Mouse (Mus musculus): Measurements from ENCODE around the gene Plcb1. TPM values are rescaled to one million over a fixed set of nuclear protein-coding genes. Genes with fewer than 3 reads are reported as not detected.

Gene Plcb1
- polyA plus RNA-seq, 1 experiment from 2014 or later, result 11.8 TPM

GRCm38 (mm10) chr2:134827778-134828487 is 42.1 kb downstream of the Plcb1 start:
- Histone ChIP-seq H3K9ac (ENCODE audit: low read length) (no peak overlapping the region), H3K4me3 (ENCODE audit: low read length) (no peak overlapping the region), H3K27me3 (ENCODE audit: control insufficient read depth, insufficient read depth, low read depth, low read length) (no peaks in the 10 kb centered on the region), H3K4me1 (replicated peaks; ENCODE audit: control insufficient read depth, insufficient read depth, low read length) (peaks cover 15% of the 10 kb centered on the region), H3K9me3 (ENCODE audit: control insufficient read depth, low read length) (no peaks in the 10 kb centered on the region), H3K4me2 (ENCODE audit: low read depth, low read length) (no peak overlapping the region), H3K36me3 (ENCODE audit: control insufficient read depth, insufficient read depth, low read length) (no peaks in the 10 kb centered on the region), H3K27ac (ENCODE audit: low read length) (no peak overlapping the region)
- ATAC-seq (ENCODE audit: low read depth), result no peak
- WGBS, result 79% methylated on average over 3 of the region's 3 CpGs

- Histone ChIP-seq H3K4me2 (ENCODE audit: low read depth, low read length) (no peak overlapping the region), H3K4me3 (ENCODE audit: low read length) (no peak overlapping the region), H3K36me3 (ENCODE audit: control insufficient read depth, insufficient read depth, low read length) (no peaks in the 10 kb centered on the region), H3K9ac (ENCODE audit: low read length) (no peak overlapping the region), H3K27me3 (ENCODE audit: control insufficient read depth, insufficient read depth, low read depth, low read length) (no peaks in the 10 kb centered on the region), H3K4me1 (replicated peaks; ENCODE audit: control insufficient read depth, insufficient read depth, low read length) (no peaks in the 10 kb centered on the region), H3K9me3 (ENCODE audit: control insufficient read depth, low read length) (no peaks in the 10 kb centered on the region), H3K27ac (ENCODE audit: low read length) (no peak overlapping the region)
- ATAC-seq (ENCODE audit: low read depth), result no peak
- WGBS, result 91% methylated on average over 7 of the region's 7 CpGs
Measured at GRCm38 (mm10) chr2:134831861-134832260, 46.0 kb downstream of the Plcb1 start.

GRCm38 (mm10) chr2:134836097-134836496 is 50.2 kb downstream of the Plcb1 start:
- Histone ChIP-seq H3K27me3 (ENCODE audit: control insufficient read depth, insufficient read depth, low read depth, low read length) (no peaks in the 10 kb centered on the region), H3K4me2 (ENCODE audit: low read depth, low read length) (no peak overlapping the region), H3K27ac (ENCODE audit: low read length) (no peak overlapping the region), H3K4me3 (ENCODE audit: low read length) (no peak overlapping the region), H3K9me3 (ENCODE audit: control insufficient read depth, low read length) (no peaks in the 10 kb centered on the region), H3K4me1 (replicated peaks; ENCODE audit: control insufficient read depth, insufficient read depth, low read length) (no peaks in the 10 kb centered on the region), H3K9ac (ENCODE audit: low read length) (no peak overlapping the region), H3K36me3 (ENCODE audit: control insufficient read depth, insufficient read depth, low read length) (no peaks in the 10 kb centered on the region)
- WGBS, result 96% methylated on average over 1 of the region's 1 CpGs
- ATAC-seq (ENCODE audit: low read depth), result no peak

GRCm38 (mm10) chr2:134838185-134838584 is 52.3 kb downstream of the Plcb1 start:
- no peaks in the 10 kb centered on the region for H3K4me1 ChIP-seq (replicated peaks; ENCODE audit: control insufficient read depth, insufficient read depth, low read length)
- no peaks in the 10 kb centered on the region for H3K36me3 ChIP-seq (ENCODE audit: control insufficient read depth, insufficient read depth, low read length)
- H3K27me3 ChIP-seq (ENCODE audit: control insufficient read depth, insufficient read depth, low read depth, low read length), result no peaks in the 10 kb centered on the region
- no peak overlapping the region for H3K4me3 ChIP-seq (ENCODE audit: low read length)
- no peak overlapping the region for H3K4me2 ChIP-seq (ENCODE audit: low read depth, low read length)
- H3K9me3 ChIP-seq (ENCODE audit: control insufficient read depth, low read length), result no peaks in the 10 kb centered on the region
- H3K9ac ChIP-seq (ENCODE audit: low read length), result no peak overlapping the region
- WGBS, result 74% methylated on average over 1 of the region's 1 CpGs
- no peak overlapping the region for H3K27ac ChIP-seq (ENCODE audit: low read length)
- ATAC-seq (ENCODE audit: low read depth), result no peak

- Histone ChIP-seq H3K4me2 (ENCODE audit: low read depth, low read length) (no peak overlapping the region), H3K4me1 (replicated peaks; ENCODE audit: control insufficient read depth, insufficient read depth, low read length) (no peaks in the 10 kb centered on the region), H3K4me3 (ENCODE audit: low read length) (no peak overlapping the region), H3K36me3 (ENCODE audit: control insufficient read depth, insufficient read depth, low read length) (no peaks in the 10 kb centered on the region), H3K27me3 (ENCODE audit: control insufficient read depth, insufficient read depth, low read depth, low read length) (no peaks in the 10 kb centered on the region), H3K9ac (ENCODE audit: low read length) (no peak overlapping the region), H3K9me3 (ENCODE audit: control insufficient read depth, low read length) (no peaks in the 10 kb centered on the region), H3K27ac (ENCODE audit: low read length) (no peak overlapping the region)
- no peak for ATAC-seq (ENCODE audit: low read depth)
- 81% methylated on average over 1 of the region's 1 CpGs for WGBS
Measured at GRCm38 (mm10) chr2:134838888-134839287, 53.0 kb downstream of the Plcb1 start.

GRCm38 (mm10) chr2:134842883-134843282 is 57.0 kb downstream of the Plcb1 start:
- H3K27ac ChIP-seq (ENCODE audit: low read length), result no peak overlapping the region
- no peak overlapping the region for H3K4me2 ChIP-seq (ENCODE audit: low read depth, low read length)
- no peak for ATAC-seq (ENCODE audit: low read depth)
- H3K4me3 ChIP-seq (ENCODE audit: low read length), result no peak overlapping the region
- H3K9me3 ChIP-seq (ENCODE audit: control insufficient read depth, low read length), result no peaks in the 10 kb centered on the region
- no peaks in the 10 kb centered on the region for H3K36me3 ChIP-seq (ENCODE audit: control insufficient read depth, insufficient read depth, low read length)
- 70% methylated on average over 4 of the region's 4 CpGs for WGBS
- H3K4me1 ChIP-seq (replicated peaks; ENCODE audit: control insufficient read depth, insufficient read depth, low read length), result peaks cover 3% of the 10 kb centered on the region; the same call in 1 of the 2 replicates
- H3K9ac ChIP-seq (ENCODE audit: low read length), result no peak overlapping the region
- H3K27me3 ChIP-seq (ENCODE audit: control insufficient read depth, insufficient read depth, low read depth, low read length), result no peaks in the 10 kb centered on the region

GRCm38 (mm10) chr2:134844391-134845238 is 58.7 kb downstream of the Plcb1 start:
- 45% methylated on average over 6 of the region's 6 CpGs for WGBS
- H3K4me1 ChIP-seq (replicated peaks; ENCODE audit: control insufficient read depth, insufficient read depth, low read length), result peaks cover 3% of the 10 kb centered on the region; the same call in 1 of the 2 replicates
- H3K4me3 ChIP-seq (ENCODE audit: low read length), result no peak overlapping the region
- H3K27me3 ChIP-seq (ENCODE audit: control insufficient read depth, insufficient read depth, low read depth, low read length), result no peaks in the 10 kb centered on the region
- H3K27ac ChIP-seq (ENCODE audit: low read length), result no peak overlapping the region
- no peaks in the 10 kb centered on the region for H3K9me3 ChIP-seq (ENCODE audit: control insufficient read depth, low read length)
- no peak overlapping the region for H3K4me2 ChIP-seq (ENCODE audit: low read depth, low read length)
- no peak overlapping the region for H3K9ac ChIP-seq (ENCODE audit: low read length)
- no peaks in the 10 kb centered on the region for H3K36me3 ChIP-seq (ENCODE audit: control insufficient read depth, insufficient read depth, low read length)
- ATAC-seq (ENCODE audit: low read depth), result no peak

GRCm38 (mm10) chr2:134845239-134845738 is 59.4 kb downstream of the Plcb1 start:
- H3K27ac ChIP-seq (ENCODE audit: low read length), result no peak overlapping the region
- H3K9me3 ChIP-seq (ENCODE audit: control insufficient read depth, low read length), result no peaks in the 10 kb centered on the region
- peaks cover 3% of the 10 kb centered on the region; the same call in 1 of the 2 replicates for H3K4me1 ChIP-seq (replicated peaks; ENCODE audit: control insufficient read depth, insufficient read depth, low read length)
- no peak overlapping the region for H3K9ac ChIP-seq (ENCODE audit: low read length)
- H3K27me3 ChIP-seq (ENCODE audit: control insufficient read depth, insufficient read depth, low read depth, low read length), result no peaks in the 10 kb centered on the region
- no peak overlapping the region for H3K4me2 ChIP-seq (ENCODE audit: low read depth, low read length)
- no peak overlapping the region for H3K4me3 ChIP-seq (ENCODE audit: low read length)
- no peaks in the 10 kb centered on the region for H3K36me3 ChIP-seq (ENCODE audit: control insufficient read depth, insufficient read depth, low read length)
- ATAC-seq (ENCODE audit: low read depth), result no peak
- WGBS, result 47% methylated on average over 3 of the region's 3 CpGs

GRCm38 (mm10) chr2:134846555-134846954 is 60.7 kb downstream of the Plcb1 start:
- WGBS, result 86% methylated on average over 3 of the region's 3 CpGs
- no peak for ATAC-seq (ENCODE audit: low read depth)
- no peak overlapping the region for H3K4me3 ChIP-seq (ENCODE audit: low read length)

More at GRCm38 (mm10) chr2:134846555-134846954, 60.7 kb downstream of the Plcb1 start:
- Histone ChIP-seq H3K4me2 (ENCODE audit: low read depth, low read length) (no peak overlapping the region), H3K9me3 (ENCODE audit: control insufficient read depth, low read length) (no peaks in the 10 kb centered on the region), H3K27me3 (ENCODE audit: control insufficient read depth, insufficient read depth, low read depth, low read length) (no peaks in the 10 kb centered on the region), H3K27ac (ENCODE audit: low read length) (no peak overlapping the region), H3K9ac (ENCODE audit: low read length) (no peak overlapping the region), H3K36me3 (ENCODE audit: control insufficient read depth, insufficient read depth, low read length) (no peaks in the 10 kb centered on the region), H3K4me1 (replicated peaks; ENCODE audit: control insufficient read depth, insufficient read depth, low read length) (peaks cover 5% of the 10 kb centered on the region; the same call in 1 of the 2 replicates)
